Mouse (Mus musculus) C2C12 (cell line): ENCODE results near the gene Mcub.

ENCODE experiments used
- CEBPB ChIP-seq: IDR thresholded peaks from one replicate; pipeline ENCODE4 v1.6.1; 2011; ENCODE audit warnings: low read depth, mild to moderate bottlenecking, control low read depth, moderate library complexity
- CTCF ChIP-seq: IDR thresholded peaks from one replicate; pipeline ENCODE4 v1.5.1; 2011; ENCODE audit not compliant: control insufficient read depth, insufficient read depth, insufficient read length
- MAX ChIP-seq: IDR thresholded peaks from one replicate; pipeline ENCODE4 v1.6.1; 2011; ENCODE audit warnings: mild to moderate bottlenecking, control low read depth
- MYOD1 ChIP-seq: IDR thresholded peaks from one replicate; pipeline ENCODE4 v1.6.1; 2011; ENCODE audit warnings: low read depth; ENCODE audit not compliant: control insufficient read depth, insufficient read length
- MYOG ChIP-seq: IDR thresholded peaks from one replicate; pipeline ENCODE4 v1.6.1; 2011; ENCODE audit not compliant: control insufficient read depth, insufficient read length; ENCODE audit errors: extremely low read depth
- USF1 ChIP-seq: IDR thresholded peaks from one replicate; pipeline ENCODE4 v1.6.1; 2011; ENCODE audit warnings: low read depth, mild to moderate bottlenecking, control low read depth, moderate library complexity

GRCm38 (mm10) chr3:129939058-129939457 is 30.9 kb downstream of the Mcub start:
- TF ChIP-seq MYOD1 = no peak
- no peak for TF ChIP-seq CTCF
- no peak for TF ChIP-seq MAX
- no peak for TF ChIP-seq CEBPB
- TF ChIP-seq MYOG = no peak
- TF ChIP-seq USF1 = no peak
